Mouse (Mus musculus) duodenum, adult 2 months (tissue): ENCODE measurements around the gene 4933400A11Rik. TPM values are rescaled to one million over a fixed set of nuclear protein-coding genes. Genes with fewer than 3 reads are reported as not detected.

Source experiments
- polyA plus RNA-seq: library from polyadenylated mRNA; depleted of rRNA; stranded (reverse); fragments of >200 nt; gene quantifications from 2 replicates; pipeline ENCODE4 v1.2.3, GENCODE M21; 2012; ENCODE audit warnings: low replicate concordance; rRNA removed

4933400A11Rik gene
- not detected in 2 replicates for polyA plus RNA-seq

GRCm38 (mm10) chrX:169779535-169779934, at the start of gene 4933400A11Rik:
TSS of gene 4933400A11Rik (minus strand) at chrX:169779635.

Other genes with a start within 250 kb of the 4933400A11Rik start
- gene Mid1, start 94.4 kb downstream of the 4933400A11Rik start, polyA plus RNA-seq: 4.0 and 9.0 TPM in 2 replicates
- 1,350 and 1,454 TPM in 2 replicates for gene Gm21887, start 230.0 kb upstream of the 4933400A11Rik start, polyA plus RNA-seq